Mouse (Mus musculus): ENCODE measurements around the gene Polg. TPM values are rescaled to one million over a fixed set of nuclear protein-coding genes. Genes with fewer than 3 reads are reported as not detected.
A peak's percentile ranks its signal among the peaks of the same experiment; 100 is the strongest.

Gene Polg
- total RNA-seq, 2 experiments from 2014 or later: 84.3 to 90.1 TPM

GRCm38 (mm10) chr7:79471436-79471835, 5.3 kb upstream of the Polg start:
- intact Hi-C loops (cut with DNase I): no loop called here
- no peak for DNase-seq (ENCODE audit: low spot score in 2 of 2)

GRCm38 (mm10) chr7:79470718-79471117, 4.6 kb upstream of the Polg start:
- intact Hi-C loops (cut with DNase I): no loop called here
- DNase-seq (ENCODE audit: low spot score in 2 of 2): no peak

GRCm38 (mm10) chr7:79469766-79470165, 3.6 kb upstream of the Polg start:
- intact Hi-C loops (cut with DNase I): loop anchor here (5.0 kb wide), 1 partner anchor 77 kb away; the partner anchor contains the start of gene Fanci

GRCm38 (mm10) chr7:79468994-79469393, 2.8 kb upstream of the Polg start:
- DNase-seq (ENCODE audit: low spot score in 2 of 2): no peak
- intact Hi-C loops (cut with DNase I): loop anchor here (5.0 kb wide), 1 partner anchor 77 kb away; the partner anchor contains the start of gene Fanci

More at GRCm38 (mm10) chr7:79469766-79470165, 3.6 kb upstream of the Polg start:
- no peak for DNase-seq (ENCODE audit: low spot score in 2 of 2)

GRCm38 (mm10) chr7:79467951-79468350, 1.8 kb upstream of the Polg start:
- no peak for DNase-seq (ENCODE audit: low spot score in 2 of 2)

GRCm38 (mm10) chr7:79465461-79466044, 609 bp downstream of the Polg start:
- intact Hi-C loops (cut with DNase I): loop anchor here (2.0 to 5.0 kb wide), 2 partner anchors 73 to 95 kb away; partner anchors contain the start of gene Fanci
- peak in 1 of 2 experiments; percentile 29 for DNase-seq (ENCODE audit: low spot score in 2 of 2)

More at GRCm38 (mm10) chr7:79467951-79468350, 1.8 kb upstream of the Polg start:
- intact Hi-C loops (cut with DNase I): loop anchor here (2.0 to 5.0 kb wide), 2 partner anchors 76 to 97 kb away; partner anchors contain the start of gene Fanci

GRCm38 (mm10) chr7:79464776-79465420, 1.3 kb downstream of the Polg start:
- no peak for DNase-seq (ENCODE audit: low spot score in 2 of 2)
- intact Hi-C loops (cut with DNase I): loop anchor here (5.0 kb wide), 1 partner anchor 73 kb away; the partner anchor contains the start of gene Fanci

- intact Hi-C loops (cut with DNase I): no loop called here
- no peak for DNase-seq (ENCODE audit: low spot score in 2 of 2)
These were observed 2.6 kb downstream of the Polg start for GRCm38 (mm10) chr7:79463376-79464077.

GRCm38 (mm10) chr7:79461721-79462120, 4.4 kb downstream of the Polg start:
- intact Hi-C loops (cut with DNase I): no loop called here
- no peak for DNase-seq (ENCODE audit: low spot score in 2 of 2)

- intact Hi-C loops (cut with DNase I): no loop called here
- no peak for DNase-seq (ENCODE audit: low spot score in 2 of 2)
These were observed 18.7 kb downstream of the Polg start for GRCm38 (mm10) chr7:79447486-79447885.

GRCm38 (mm10) chr7:79447048-79447447, 19.1 kb downstream of the Polg start:
- intact Hi-C loops (cut with DNase I): no loop called here
- DNase-seq (ENCODE audit: low spot score in 2 of 2): no peak

- DNase-seq (ENCODE audit: low spot score in 2 of 2): no peak
- intact Hi-C loops (cut with DNase I): no loop called here
These were observed 26.1 kb downstream of the Polg start for GRCm38 (mm10) chr7:79440035-79440434.

GRCm38 (mm10) chr7:79428243-79428642, 37.9 kb downstream of the Polg start:
- intact Hi-C loops (cut with DNase I): no loop called here
- no peak for DNase-seq (ENCODE audit: low spot score in 2 of 2)

GRCm38 (mm10) chr7:79425804-79426203, 40.4 kb downstream of the Polg start:
- DNase-seq (ENCODE audit: low spot score in 2 of 2): no peak
- intact Hi-C loops (cut with DNase I): no loop called here

GRCm38 (mm10) chr7:79422876-79423275, 43.3 kb downstream of the Polg start:
- DNase-seq (ENCODE audit: low spot score in 2 of 2): no peak
- intact Hi-C loops (cut with DNase I): no loop called here

- intact Hi-C loops (cut with DNase I): no loop called here
- no peak for DNase-seq (ENCODE audit: low spot score in 2 of 2)
These were observed 46.2 kb downstream of the Polg start for GRCm38 (mm10) chr7:79419950-79420349.

- intact Hi-C loops (cut with DNase I): no loop called here
- no peak for DNase-seq (ENCODE audit: low spot score in 2 of 2)
These were observed 51.5 kb downstream of the Polg start for GRCm38 (mm10) chr7:79414449-79415375.

GRCm38 (mm10) chr7:79400296-79400695, 65.9 kb downstream of the Polg start:
- no peak for DNase-seq (ENCODE audit: low spot score in 2 of 2)
- intact Hi-C loops (cut with DNase I): no loop called here

- DNase-seq (ENCODE audit: low spot score in 2 of 2): no peak
- intact Hi-C loops (cut with DNase I): no loop called here
These were observed 67.2 kb downstream of the Polg start for GRCm38 (mm10) chr7:79398971-79399370.

All from left cerebral cortex, postnatal 14 days (tissue).